Mouse (Mus musculus): Measurements from ENCODE around the gene Sema3f. TPM values are rescaled to one million over a fixed set of nuclear protein-coding genes. Genes with fewer than 3 reads are reported as not detected.

Gene Sema3f
- polyA plus RNA-seq, 1 experiment, result 29.1 TPM

DNA sequence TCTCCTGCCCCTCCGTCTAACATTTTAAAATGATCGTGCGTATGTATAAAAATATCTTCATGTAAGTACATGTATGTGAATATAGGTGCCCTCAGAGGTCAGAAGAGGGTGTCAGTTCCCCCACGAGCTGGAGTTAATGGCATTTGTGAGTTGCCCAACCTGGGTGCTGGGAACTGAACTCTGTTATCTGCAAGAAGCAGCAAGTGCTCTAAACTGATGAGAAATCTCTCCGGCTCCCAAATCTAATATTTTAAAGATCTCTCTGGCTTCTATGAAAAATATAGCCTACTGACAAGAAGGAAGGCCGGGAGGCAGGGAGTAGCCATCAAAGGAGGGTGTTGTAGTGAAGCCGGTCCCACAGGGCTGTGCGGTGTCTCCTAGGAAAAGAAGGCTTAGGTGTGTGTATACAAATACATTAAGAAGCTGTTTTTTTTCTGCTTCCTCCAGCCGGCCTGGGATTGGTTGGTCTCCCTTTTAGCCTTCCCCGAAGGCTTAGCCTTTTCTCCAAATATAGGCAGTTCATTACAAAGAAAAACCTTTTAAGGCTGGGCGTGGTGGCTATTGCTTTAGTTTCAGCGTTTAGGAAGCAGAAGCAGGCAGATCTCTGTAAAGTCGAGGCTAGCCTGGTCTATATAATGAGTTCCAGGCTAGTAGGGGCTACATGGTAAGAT lies 66.6 kb downstream of the Sema3f start:
- TF ChIP-seq CTCF (IDR thresholded peaks at IDR 0.05; ENCODE audit: extremely low read depth, insufficient read depth, low read length) (no peak), POLR2A (IDR thresholded peaks at IDR 0.05; ENCODE audit: extremely low read depth, insufficient read depth, low read length) (no peak)
- Histone ChIP-seq H3K27ac (ENCODE audit: insufficient read depth, low read length) (no peak overlapping the region), H3K4me1 (ENCODE audit: control insufficient read depth, insufficient read depth, low read length) (no peaks in the 10 kb centered on the region), H3K4me3 (ENCODE audit: insufficient read depth, low read length) (peak overlapping the region; percentile 19; the same call in 1 of the 2 replicates)

DNA sequence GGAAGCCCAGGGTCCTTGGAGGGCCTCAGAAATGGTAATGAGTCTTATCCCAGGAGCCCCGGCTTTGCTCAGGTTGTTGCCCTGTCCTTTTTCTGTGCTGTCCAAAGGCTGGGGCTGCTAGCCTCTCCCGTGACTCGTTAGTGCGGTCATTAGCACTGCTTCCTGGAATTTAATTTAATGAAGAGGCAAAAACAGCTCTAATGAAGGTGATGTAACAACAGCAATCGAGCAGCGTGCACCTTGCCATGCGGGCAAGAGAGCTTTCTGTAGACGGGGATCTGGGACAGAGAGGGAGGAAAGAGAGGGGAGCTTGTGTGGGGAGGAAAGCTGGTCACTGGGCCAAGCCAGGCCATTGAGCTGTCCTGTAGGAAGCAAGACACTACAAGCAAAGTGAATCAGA lies 68.6 kb downstream of the Sema3f start:
- H3K4me3 ChIP-seq (ENCODE audit: insufficient read depth, low read length), result no peak overlapping the region
- H3K27ac ChIP-seq (ENCODE audit: insufficient read depth, low read length), result no peak overlapping the region
- TF ChIP-seq POLR2A (IDR thresholded peaks at IDR 0.05; ENCODE audit: extremely low read depth, insufficient read depth, low read length) (no peak), CTCF (IDR thresholded peaks at IDR 0.05; ENCODE audit: extremely low read depth, insufficient read depth, low read length) (no peak)
- no peaks in the 10 kb centered on the region for H3K4me1 ChIP-seq (ENCODE audit: control insufficient read depth, insufficient read depth, low read length)

DNA sequence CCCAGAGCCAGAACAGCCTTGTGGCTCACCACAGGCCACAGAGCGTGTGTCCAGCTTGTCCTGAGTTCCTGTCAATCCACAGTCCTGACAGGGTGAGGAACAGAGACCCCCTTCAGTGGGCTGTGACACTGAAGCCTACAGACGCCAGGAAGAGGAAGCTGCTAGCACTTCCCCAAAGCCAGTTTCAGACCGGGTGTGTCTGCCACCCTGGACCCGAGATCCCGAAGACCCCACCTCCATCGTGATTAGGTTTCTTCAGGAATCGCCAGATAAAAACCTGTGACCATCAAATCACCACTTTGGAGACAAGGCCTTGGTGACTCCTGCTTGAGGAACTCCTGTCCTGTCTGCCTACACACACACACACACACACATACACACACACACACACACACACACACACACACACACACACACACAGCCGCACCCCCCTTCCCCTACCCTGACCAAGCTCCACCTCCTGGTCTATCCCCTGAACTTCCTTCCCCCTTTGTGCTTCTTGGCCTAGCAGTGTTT lies 70.0 kb downstream of the Sema3f start:
- Histone ChIP-seq H3K27ac (ENCODE audit: insufficient read depth, low read length) (no peak overlapping the region), H3K4me1 (ENCODE audit: control insufficient read depth, insufficient read depth, low read length) (no peaks in the 10 kb centered on the region), H3K4me3 (ENCODE audit: insufficient read depth, low read length) (no peak overlapping the region)
- TF ChIP-seq CTCF (IDR thresholded peaks at IDR 0.05; ENCODE audit: extremely low read depth, insufficient read depth, low read length), result no peak
- TF ChIP-seq POLR2A (IDR thresholded peaks at IDR 0.05; ENCODE audit: extremely low read depth, insufficient read depth, low read length), result no peak

DNA sequence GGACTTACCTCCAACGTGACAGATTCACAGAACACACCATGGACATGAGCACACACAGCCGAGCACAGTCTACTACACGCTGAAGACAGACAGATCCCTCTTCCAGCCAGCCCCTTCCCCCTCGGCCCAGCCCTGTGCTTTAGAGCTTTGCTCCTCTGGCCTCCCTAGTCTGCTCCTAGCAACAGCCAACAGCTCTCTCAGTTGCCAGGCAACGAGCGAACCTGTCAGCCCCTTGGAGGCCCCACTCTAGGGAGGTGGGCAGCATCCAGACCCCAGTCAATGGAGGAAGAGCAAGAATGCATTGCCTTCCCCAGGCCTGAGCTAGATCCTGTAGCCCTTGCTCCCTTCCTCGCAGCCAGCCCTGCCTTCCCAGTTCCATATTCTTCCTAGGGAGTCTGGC lies 73.2 kb downstream of the Sema3f start:
- peaks cover 4% of the 10 kb centered on the region for H3K4me1 ChIP-seq (ENCODE audit: control insufficient read depth, insufficient read depth, low read length)
- TF ChIP-seq POLR2A (IDR thresholded peaks at IDR 0.05; ENCODE audit: extremely low read depth, insufficient read depth, low read length), result no peak
- TF ChIP-seq CTCF (IDR thresholded peaks at IDR 0.05; ENCODE audit: extremely low read depth, insufficient read depth, low read length), result no peak
- no peak overlapping the region for H3K27ac ChIP-seq (ENCODE audit: insufficient read depth, low read length)
- H3K4me3 ChIP-seq (ENCODE audit: insufficient read depth, low read length), result no peak overlapping the region

DNA sequence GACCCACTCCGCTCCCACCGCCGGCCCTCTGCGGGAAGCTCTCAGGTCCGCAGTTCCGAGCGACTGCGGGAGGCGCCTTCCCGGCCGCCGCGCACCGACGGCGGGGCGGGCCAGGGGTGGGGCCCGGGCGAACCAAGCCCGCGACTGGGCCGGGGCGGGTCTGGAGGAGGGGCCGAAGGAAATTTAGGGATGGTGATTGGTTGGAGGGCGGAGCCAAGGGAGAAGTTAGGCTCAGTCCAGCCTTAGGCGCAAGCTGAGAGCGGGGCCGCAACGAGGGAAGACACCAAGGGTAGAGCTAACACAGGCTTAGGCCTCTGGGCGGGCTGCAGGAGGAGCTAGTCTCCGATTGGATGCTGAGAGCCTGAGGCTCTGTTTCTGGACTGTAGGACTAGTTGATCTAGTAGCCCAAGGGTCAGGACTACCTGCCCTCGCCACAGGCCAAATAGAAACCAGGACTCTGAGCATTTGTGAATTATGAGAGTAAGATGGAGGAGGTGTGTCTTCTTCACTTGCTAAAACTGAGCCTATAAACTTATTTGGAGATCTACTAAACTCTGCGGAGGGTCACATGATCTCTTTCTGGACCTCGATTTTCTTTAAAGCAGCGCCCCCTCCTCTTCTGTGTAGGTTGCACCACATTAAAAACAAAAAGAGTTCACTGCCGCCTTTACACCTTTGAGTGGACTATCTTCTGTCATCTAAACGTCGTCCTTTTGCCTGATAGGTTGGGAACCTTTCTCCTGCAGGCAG lies 74.8 kb downstream of the Sema3f start, which contains the start of gene Gnai2:
Gene Gnai2 (minus strand): TSS at position 89 of the 750 bp plus-strand sequence.
- TF ChIP-seq POLR2A (IDR thresholded peaks at IDR 0.05; ENCODE audit: extremely low read depth, insufficient read depth, low read length) (peak; percentile 93), CTCF (IDR thresholded peaks at IDR 0.05; ENCODE audit: extremely low read depth, insufficient read depth, low read length) (no peak)
- H3K4me3 ChIP-seq (ENCODE audit: insufficient read depth, low read length), result peak within 1 kb of the TSS; percentile 62
- H3K27ac ChIP-seq (ENCODE audit: insufficient read depth, low read length), result peak within 1 kb of the TSS; percentile 48
- peaks cover 4% of the 10 kb centered on the region for H3K4me1 ChIP-seq (ENCODE audit: control insufficient read depth, insufficient read depth, low read length)

DNA sequence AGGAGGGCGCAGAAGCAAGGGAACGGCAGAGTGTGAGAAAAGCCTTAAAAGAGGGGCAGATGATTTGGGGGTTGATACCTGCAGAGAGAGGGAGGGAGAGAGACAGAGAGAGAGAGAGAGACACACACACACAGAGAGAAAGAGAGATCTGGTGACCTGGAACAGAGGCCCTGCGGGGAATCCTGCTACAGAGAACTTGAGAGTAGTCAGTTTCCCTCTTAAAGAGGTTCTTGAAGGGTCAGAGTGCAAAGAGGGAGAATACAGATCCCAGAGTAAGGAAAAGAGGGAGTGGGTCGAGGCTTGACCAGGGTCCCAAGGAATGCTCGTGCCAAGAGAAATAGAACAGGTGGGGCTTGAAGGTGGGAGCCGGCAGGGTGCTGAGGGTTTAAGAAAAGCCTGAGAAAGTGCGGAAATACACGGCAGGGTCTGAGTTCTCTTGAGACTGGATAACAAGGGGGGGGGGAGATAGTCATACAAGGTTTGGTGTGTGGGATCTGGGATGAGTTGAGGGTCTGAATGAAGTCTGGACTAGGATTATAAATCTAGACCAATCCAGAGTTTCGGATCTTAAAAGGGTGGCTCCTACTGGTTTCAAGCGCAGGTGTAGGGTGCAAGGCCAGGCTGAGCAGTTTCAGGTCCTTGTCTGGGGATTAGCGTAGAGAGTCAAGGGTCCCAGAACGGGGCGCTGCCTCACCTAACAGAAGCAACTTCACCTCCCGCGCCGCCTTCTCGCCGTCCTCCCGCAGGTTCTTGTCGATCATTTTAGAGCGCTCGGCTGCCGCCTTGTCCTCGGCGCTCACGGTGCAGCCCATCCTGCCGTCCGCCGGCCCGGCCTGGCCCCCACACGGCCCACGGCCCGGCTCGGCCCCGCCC lies 75.6 kb downstream of the Sema3f start:
- H3K4me3 ChIP-seq (ENCODE audit: insufficient read depth, low read length), result peak overlapping the region; percentile 62
- peak overlapping the region; percentile 48 for H3K27ac ChIP-seq (ENCODE audit: insufficient read depth, low read length)
- H3K4me1 ChIP-seq (ENCODE audit: control insufficient read depth, insufficient read depth, low read length), result peaks cover 4% of the 10 kb centered on the region
- no peak for TF ChIP-seq CTCF (IDR thresholded peaks at IDR 0.05; ENCODE audit: extremely low read depth, insufficient read depth, low read length)
- TF ChIP-seq POLR2A (IDR thresholded peaks at IDR 0.05; ENCODE audit: extremely low read depth, insufficient read depth, low read length), result no peak

DNA sequence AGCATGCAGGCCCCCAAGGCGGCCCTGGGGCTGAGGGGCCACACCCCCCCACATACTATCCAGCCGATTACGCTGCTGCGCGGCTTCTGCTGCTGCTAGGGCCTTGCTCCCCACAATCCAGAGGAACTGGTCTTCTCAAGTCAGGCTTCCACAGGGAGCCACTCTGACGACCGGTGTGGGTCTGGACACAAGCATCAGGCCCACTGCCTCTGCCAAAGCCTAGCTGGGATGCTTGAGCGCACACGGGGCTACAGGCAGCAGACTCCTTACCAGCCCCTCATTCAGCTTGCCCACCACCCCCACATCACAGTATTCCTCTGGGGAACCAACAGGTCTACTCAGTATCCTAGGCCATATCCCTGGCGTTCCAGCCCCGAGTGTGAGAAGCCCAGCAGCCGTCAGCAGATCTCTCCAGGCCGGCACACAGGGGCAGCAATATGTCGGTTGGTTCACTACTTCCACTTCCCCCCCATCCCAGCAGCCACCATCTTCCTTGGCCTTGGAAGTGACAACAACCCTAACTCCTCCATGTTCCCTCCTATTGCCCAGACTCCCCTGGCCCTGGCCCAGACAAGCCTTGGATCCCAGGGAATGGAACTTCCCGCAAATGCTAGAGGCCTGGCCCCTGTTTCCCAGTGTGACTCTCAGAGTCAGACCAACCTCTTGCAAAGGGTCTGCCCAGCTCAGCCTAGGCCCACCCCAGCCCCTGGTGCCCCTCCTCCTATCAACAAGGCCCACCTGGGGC lies 76.4 kb downstream of the Sema3f start:
- peak overlapping the region; percentile 62 for H3K4me3 ChIP-seq (ENCODE audit: insufficient read depth, low read length)
- TF ChIP-seq POLR2A (IDR thresholded peaks at IDR 0.05; ENCODE audit: extremely low read depth, insufficient read depth, low read length), result no peak
- no peak for TF ChIP-seq CTCF (IDR thresholded peaks at IDR 0.05; ENCODE audit: extremely low read depth, insufficient read depth, low read length)
- peaks cover 6% of the 10 kb centered on the region for H3K4me1 ChIP-seq (ENCODE audit: control insufficient read depth, insufficient read depth, low read length)
- H3K27ac ChIP-seq (ENCODE audit: insufficient read depth, low read length), result peak overlapping the region; percentile 85

DNA sequence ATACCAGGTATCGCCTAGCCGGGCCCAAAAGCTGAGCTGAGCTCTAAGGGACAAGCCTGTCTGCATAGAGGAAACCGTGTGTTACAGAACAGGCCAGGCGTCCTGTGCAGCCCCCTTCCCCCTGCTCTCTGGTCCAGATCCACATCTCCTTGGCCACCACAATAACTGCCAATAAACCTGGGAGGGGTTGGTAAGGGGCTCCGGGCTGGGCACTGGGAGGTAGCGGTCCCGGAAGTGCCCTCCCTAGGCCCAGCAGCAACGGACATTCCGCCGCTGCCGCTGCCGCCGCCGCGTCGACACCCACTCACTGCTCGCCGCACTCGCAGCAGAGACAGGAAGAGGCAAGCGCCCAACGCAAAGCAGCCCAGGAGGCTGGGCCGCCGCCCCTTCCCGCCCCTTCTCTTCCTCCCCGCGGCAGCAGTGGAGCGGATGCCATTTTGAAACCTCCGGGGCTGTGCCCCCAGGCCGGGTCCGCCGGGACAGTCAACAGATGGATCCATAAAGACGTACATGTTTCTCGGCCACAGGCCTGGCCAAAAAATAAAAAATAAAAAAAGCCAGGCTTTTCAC lies 77.1 kb downstream of the Sema3f start:
- Histone ChIP-seq H3K4me3 (ENCODE audit: insufficient read depth, low read length) (peak overlapping the region; percentile 62), H3K4me1 (ENCODE audit: control insufficient read depth, insufficient read depth, low read length) (peaks cover 6% of the 10 kb centered on the region), H3K27ac (ENCODE audit: insufficient read depth, low read length) (peak overlapping the region; percentile 85)
- TF ChIP-seq CTCF (IDR thresholded peaks at IDR 0.05; ENCODE audit: extremely low read depth, insufficient read depth, low read length), result no peak
- TF ChIP-seq POLR2A (IDR thresholded peaks at IDR 0.05; ENCODE audit: extremely low read depth, insufficient read depth, low read length), result peak; percentile 63; the same call in 1 of the 2 replicates

Data from cortical plate, adult 2 months (tissue).